ENCODE assay signal across 21 mouse cellular contexts in genomic region chr5:29738076-29738475, GRCm38 (mm10). TPM values are rescaled to one million over a fixed set of nuclear protein-coding genes. Genes with fewer than 3 reads are reported as not detected.
DNase-seq lines count a peak whose midpoint lies in the region; ATAC-seq and TF ChIP-seq lines count a peak whose summit lies in the region.
"Had no signal": no experiment of that assay in that cellular context is flagged by ENCODE, and none has a peak within 500 bp of the region (broad histone marks: within the 10 kb centered on the region; RNA-seq: fewer than 3 reads in every experiment).

No protein-coding gene starts in this region.

- peak overlapping the region; percentile 73 for H3K4me2 ChIP-seq in liver, embryonic 13.5 days
- no peak overlapping the region for H3K4me2 ChIP-seq in liver, embryonic 11.5 days
- H3K4me2 ChIP-seq in CH12.LX (ENCODE audit: insufficient read depth, low read depth, poor library complexity, severe bottlenecking) = no peak overlapping the region; the same call in 1 of the 2 replicates
- peak overlapping the region; percentile 81; the same call in 1 of the 2 replicates for H3K4me2 ChIP-seq in liver, embryonic 15.5 days

- H3K79me2 ChIP-seq in CH12.LX (replicated peaks; ENCODE audit: control insufficient read depth, extremely low read depth, insufficient read depth, poor library complexity, severe bottlenecking) = peaks cover 61% of the 10 kb centered on the region

- H3K4me3 ChIP-seq in liver, embryonic 13.5 days (replicated peaks) = peak overlapping the region; percentile 98; the same call in 1 of the 2 replicates
- no peak overlapping the region for H3K4me3 ChIP-seq in liver, embryonic 11.5 days (ENCODE audit: low read depth, low read length)
- H3K4me3 ChIP-seq in CH12.LX (replicated peaks in 1 of 3; ENCODE audit: low read depth in 2 of 3, low read length in 2 of 3, poor library complexity in 1 of 3) = peak overlapping the region in 1 of 3 experiments; percentile 0
- H3K4me3 ChIP-seq in liver, embryonic 15.5 days (replicated peaks) = no peak overlapping the region
- H3K4me3 ChIP-seq: hindbrain, embryonic 15.5 days had no signal

- TF ChIP-seq POLR2A in CH12.LX (IDR thresholded peaks at IDR 0.05; ENCODE audit: low read depth, low read length) = no peak

- no peak for TF ChIP-seq CTCF in CH12.LX (conservative IDR thresholded peaks at IDR 0.05 in 1 of 2, IDR thresholded peaks at IDR 0.05 in 1 of 2; ENCODE audit: low read depth in 2 of 2, low read length in 2 of 2)

- DNase-seq in liver, embryonic 13.5 days = no peak
- no peak for DNase-seq in liver, embryonic 11.5 days (ENCODE audit: low spot score)
- DNase-seq in 416B (ENCODE audit: low read depth) (peak; percentile 64), CH12.LX (ENCODE audit: extremely low read depth) (no peak)
- DNase-seq in left cerebral cortex, adult 8-10 months (ENCODE audit: low spot score in 2 of 2) = no peak
- DNase-seq in urinary bladder, adult 18-20 months (ENCODE audit: low spot score in 2 of 2) = no peak
- DNase-seq: adrenal gland, adult 2 months; cerebellum, postnatal 10 days; lung, embryonic 14.5 days; lung, postnatal 4 days; retina, postnatal 1 day; thymus, adult 18-20 months had no signal

- no peak for ATAC-seq in liver, embryonic 13.5 days (ENCODE audit: low read depth)
- ATAC-seq in liver, embryonic 11.5 days (replicated peaks; ENCODE audit: low FRiP score) = no peak
- ATAC-seq in liver, embryonic 15.5 days (ENCODE audit: insufficient read depth) = no peak
- ATAC-seq: forebrain, embryonic 14.5 days; intestine, postnatal 0 days had no signal

- no peak for TF ChIP-seq RAD21 in CH12.LX (IDR thresholded peaks at IDR 0.05; ENCODE audit: low read depth, low read length)

- no peak overlapping the region for H3K27ac ChIP-seq in liver, embryonic 13.5 days
- no peak overlapping the region for H3K27ac ChIP-seq in liver, embryonic 11.5 days (ENCODE audit: low read depth, low read length)
- H3K27ac ChIP-seq in CH12.LX (ENCODE audit: insufficient read depth, low read depth) = no peak overlapping the region
- H3K27ac ChIP-seq in liver, embryonic 15.5 days (replicated peaks) = no peak overlapping the region
- H3K27ac ChIP-seq: hindbrain, embryonic 15.5 days had no signal

- no peaks in the 10 kb centered on the region for H3K27me3 ChIP-seq in liver, embryonic 13.5 days
- H3K27me3 ChIP-seq in liver, embryonic 11.5 days (replicated peaks; ENCODE audit: control insufficient read depth, insufficient read depth, low read length) = no peaks in the 10 kb centered on the region
- H3K27me3 ChIP-seq in CH12.LX (replicated peaks) = no peaks in the 10 kb centered on the region
- H3K27me3 ChIP-seq in liver, embryonic 15.5 days = no peaks in the 10 kb centered on the region
- H3K27me3 ChIP-seq: heart, embryonic 12.5 days; hindbrain, embryonic 15.5 days had no signal

- 74% methylated on average over 4 of the region's 4 CpGs for WGBS in liver, embryonic 13.5 days (ENCODE audit: insufficient replicate concordance)
- 76% methylated on average over 4 of the region's 4 CpGs for WGBS in liver, embryonic 11.5 days
- WGBS in liver, embryonic 15.5 days (ENCODE audit: insufficient replicate concordance) = 68% methylated on average over 4 of the region's 4 CpGs

- H3K4me1 ChIP-seq in liver, embryonic 13.5 days (replicated peaks) = peaks cover 61% of the 10 kb centered on the region
- peaks cover 18% of the 10 kb centered on the region for H3K4me1 ChIP-seq in liver, embryonic 11.5 days (replicated peaks; ENCODE audit: control insufficient read depth, insufficient read depth, low read length)
- H3K4me1 ChIP-seq in CH12.LX (ENCODE audit: control insufficient read depth in 1 of 2, insufficient read depth in 2 of 2) = peaks cover 12 to 40% of the 10 kb centered on the region in 2 experiments
- peaks cover 55% of the 10 kb centered on the region for H3K4me1 ChIP-seq in liver, embryonic 15.5 days (replicated peaks)

- H3K9ac ChIP-seq in liver, embryonic 13.5 days = no peak overlapping the region
- no peak overlapping the region for H3K9ac ChIP-seq in liver, embryonic 11.5 days (ENCODE audit: low read depth, low read length)
- peak overlapping the region; percentile 93; the same call in 1 of the 2 replicates for H3K9ac ChIP-seq in CH12.LX (ENCODE audit: insufficient read depth, low read depth)
- H3K9ac ChIP-seq in liver, embryonic 15.5 days = no peak overlapping the region
- H3K9ac ChIP-seq: heart, embryonic 12.5 days; hindbrain, embryonic 15.5 days; lung, embryonic 14.5 days had no signal

- no peak for TF ChIP-seq EP300 in CH12.LX (IDR thresholded peaks at IDR 0.05; ENCODE audit: low read length)

- in situ Hi-C loops in CH12.LX (cut with MboI; ENCODE audit: low pct_ligation_motif_present, low pct_unique_long_range_greater_than_20kb, low sequenced_read_pairs) = no loop called here

- peaks cover 12% of the 10 kb centered on the region for H3K36me3 ChIP-seq in liver, embryonic 13.5 days
- no peaks in the 10 kb centered on the region; the same call in 1 of the 2 replicates for H3K36me3 ChIP-seq in liver, embryonic 11.5 days (ENCODE audit: control insufficient read depth, insufficient read depth, low read length)
- H3K36me3 ChIP-seq in CH12.LX (replicated peaks in 1 of 2; ENCODE audit: control insufficient read depth in 1 of 2, insufficient read depth in 1 of 2, low read length in 1 of 2) = peaks cover 3 to 28% of the 10 kb centered on the region in 2 experiments
- H3K36me3 ChIP-seq in liver, embryonic 15.5 days (replicated peaks) = peaks cover 6% of the 10 kb centered on the region

- H3K9me3 ChIP-seq in liver, embryonic 13.5 days (replicated peaks) = no peaks in the 10 kb centered on the region
- H3K9me3 ChIP-seq in liver, embryonic 11.5 days (ENCODE audit: control insufficient read depth, low read length) = no peaks in the 10 kb centered on the region
- no peaks in the 10 kb centered on the region for H3K9me3 ChIP-seq in CH12.LX (replicated peaks; ENCODE audit: low read length)
- no peaks in the 10 kb centered on the region for H3K9me3 ChIP-seq in liver, embryonic 15.5 days (replicated peaks)
- H3K9me3 ChIP-seq: heart, embryonic 12.5 days; hindbrain, embryonic 15.5 days had no signal

- dilution Hi-C loops in CH12.LX (cut with MboI; ENCODE audit: extremely low pct_ligation_motif_present, extremely low pct_unique_long_range_greater_than_20kb, low sequenced_read_pairs) = no loop called here

TF ChIP-seq in CH12.LX, 34 proteins besides CTCF, POLR2A, EP300 and RAD21:
- TF ChIP-seq HCFC1 (IDR thresholded peaks at IDR 0.05; ENCODE audit: low read depth, low read length) (no peak), ZMIZ1 (IDR thresholded peaks at IDR 0.05; ENCODE audit: low read depth, low read length) (no peak), ZC3H11A (IDR thresholded peaks at IDR 0.05; ENCODE audit: low read depth, low read length) (no peak), ZNF384 (IDR thresholded peaks at IDR 0.05; ENCODE audit: low read depth, low read length) (no peak), SIN3A (IDR thresholded peaks at IDR 0.05; ENCODE audit: low read length) (no peak), JUND (conservative IDR thresholded peaks at IDR 0.05; ENCODE audit: low read depth, low read length) (no peak), POLR2AphosphoS2 (IDR thresholded peaks at IDR 0.05; ENCODE audit: low read depth, low read length) (no peak), ELF1 (IDR thresholded peaks at IDR 0.05; ENCODE audit: low read depth, low read length) (no peak), MYC (IDR thresholded peaks at IDR 0.05; ENCODE audit: low read depth, low read length) (no peak), MXI1 (IDR thresholded peaks at IDR 0.05; ENCODE audit: low read depth, low read length) (no peak), PAX5 (IDR thresholded peaks at IDR 0.05; ENCODE audit: low read length) (no peak)

RNA-seq across cellular contexts. Expression of gene Gm5129, which starts 2.3 kb away (rescaled TPM):
- polyA plus RNA-seq in liver, embryonic 13.5 days (2015; fragmentation: Nextera tagmentation; extraction: Ambion mirVana) = not detected in 2 replicates
- polyA plus RNA-seq in liver, embryonic 11.5 days (2014; fragmentation: Nextera tagmentation; extraction: Ambion mirVana) = not detected in 2 replicates
- total RNA-seq in CH12.LX (2012; rRNA removed) (1.3 TPM in 1 of 2 replicates, not detected in the other), CH12.LX (2014; rRNA removed) (not detected in 2 replicates)
- polyA plus RNA-seq in CH12.LX (2012; ENCODE audit: insufficient read length, low read depth) = not detected in 2 replicates
- polyA plus RNA-seq in liver, embryonic 15.5 days (2015; fragmentation: Nextera tagmentation; extraction: Ambion mirVana) = not detected in 2 replicates
- not detected for total RNA-seq in left cerebral cortex, adult 8-10 months (2022)
- total RNA-seq: heart, postnatal 25 days; layer of hippocampus, adult 18-20 months had no signal
- polyA plus RNA-seq: adrenal gland, adult 2 months; forebrain, embryonic 14.5 days; heart, embryonic 12.5 days; hindbrain, embryonic 15.5 days; intestine, postnatal 0 days; kidney, embryonic 16.5 days; limb, embryonic 11.5 days; lung, embryonic 14.5 days had no signal

RNA-seq across cellular contexts. Expression of gene Dnajb6, which starts 2.6 kb away (rescaled TPM):
- polyA plus RNA-seq in liver, embryonic 13.5 days (2015; fragmentation: Nextera tagmentation; extraction: Ambion mirVana) = 100 and 125 TPM in 2 replicates
- 141 and 151 TPM in 2 replicates for polyA plus RNA-seq in liver, embryonic 11.5 days (2014; fragmentation: Nextera tagmentation; extraction: Ambion mirVana)
- total RNA-seq in CH12.LX (2012; rRNA removed) (61.1 and 75.8 TPM in 2 replicates), CH12.LX (2014; rRNA removed) (196 and 228 TPM in 2 replicates)
- polyA plus RNA-seq in CH12.LX (2012; ENCODE audit: insufficient read length, low read depth) = 117 and 140 TPM in 2 replicates
- 71.6 and 81.4 TPM in 2 replicates for polyA plus RNA-seq in liver, embryonic 15.5 days (2015; fragmentation: Nextera tagmentation; extraction: Ambion mirVana)
- total RNA-seq in left cerebral cortex, adult 8-10 months (2022) = 100 to 1,000 TPM; 157 to 173 (median 166) TPM

Comparison
In these comparisons a context has a peak if more than half of its experiments do, and no peak if none do; other contexts are left out.
1. H3K4me2 ChIP-seq: peak in liver, embryonic 13.5 days (single experiment) and liver, embryonic 15.5 days (single experiment); none in liver, embryonic 11.5 days (single experiment) and CH12.LX (single experiment).